Mouse (Mus musculus) NIH3T3 (cell line): ENCODE measurements around the gene Ifngr2.

Experiments
- DNase-seq: peaks from one replicate; pipeline ENCODE4 v3.0.0-alpha.2; 2012; ENCODE audit warnings: low read depth

Ifngr2 gene

DNA sequence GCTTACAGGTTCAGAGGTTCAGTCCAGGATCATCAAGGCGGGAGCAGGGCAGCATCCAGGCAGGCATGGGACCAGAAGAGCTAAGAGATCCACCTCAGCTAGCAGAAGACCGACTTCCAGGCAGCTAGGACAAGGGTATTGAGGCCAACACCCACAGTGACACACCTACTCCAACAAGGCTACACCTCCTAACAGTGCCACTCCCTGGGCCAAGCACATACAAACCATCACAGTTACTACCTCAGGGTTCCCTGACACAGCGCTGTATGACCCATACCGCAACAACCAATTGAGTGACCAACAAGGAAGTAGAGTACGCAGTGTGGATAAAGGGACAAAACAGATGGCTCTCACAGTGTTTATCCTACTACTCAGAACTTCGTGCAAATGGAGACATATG, 10.5 kb upstream of the Ifngr2 start:
- DNase-seq, result no peak

GRCm38 (mm10) chr16:91537065-91537464, 9.8 kb upstream of the Ifngr2 start:
- DNase-seq, result no peak

GRCm38 (mm10) chr16:91538051-91538450, 8.8 kb upstream of the Ifngr2 start:
- no peak for DNase-seq

- no peak for DNase-seq
Measured at GRCm38 (mm10) chr16:91538513-91538912, 8.4 kb upstream of the Ifngr2 start.

GRCm38 (mm10) chr16:91541573-91542081, 5.2 kb upstream of the Ifngr2 start:
- DNase-seq, result no peak

GRCm38 (mm10) chr16:91543619-91544018, 3.3 kb upstream of the Ifngr2 start:
- DNase-seq, result no peak

DNA sequence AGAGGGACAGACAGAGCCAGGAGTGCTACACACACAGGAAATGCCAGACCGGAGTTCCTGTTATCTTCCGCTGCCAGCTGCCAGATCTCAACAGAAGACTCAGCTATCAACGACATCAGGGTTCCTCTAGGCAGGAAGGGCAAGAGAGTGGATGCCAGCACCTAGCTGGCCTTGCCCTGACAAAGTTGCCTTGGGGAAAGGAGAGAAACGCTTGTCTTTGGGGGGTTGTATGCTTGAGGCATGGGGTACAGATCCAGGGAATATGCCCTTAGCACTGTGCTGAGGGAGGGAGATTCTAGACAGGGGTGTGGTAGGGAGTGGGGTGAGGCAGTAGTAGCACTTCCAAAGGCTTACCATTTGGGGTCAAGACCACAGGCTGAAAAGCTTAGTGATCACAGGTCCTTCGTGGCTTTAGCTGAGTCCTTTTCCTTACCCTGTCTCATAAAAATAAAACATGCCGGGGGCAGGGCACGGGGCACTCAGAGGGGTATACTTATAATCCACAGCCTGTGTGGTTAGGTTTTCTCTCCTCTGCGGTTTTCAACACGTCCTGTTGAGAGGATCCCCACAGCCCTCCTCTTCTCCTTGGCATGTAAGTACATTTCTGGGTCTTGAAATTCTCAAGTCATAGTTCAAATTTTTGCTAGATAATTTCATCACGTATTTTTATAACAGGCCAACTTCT, 1.1 kb upstream of the Ifngr2 start:
- DNase-seq, result no peak

- no peak for DNase-seq
Measured at GRCm38 (mm10) chr16:91546391-91546835, 459 bp upstream of the Ifngr2 start.

GRCm38 (mm10) chr16:91547974-91548373, 1.1 kb downstream of the Ifngr2 start:
- DNase-seq, result peak; percentile 25

DNA sequence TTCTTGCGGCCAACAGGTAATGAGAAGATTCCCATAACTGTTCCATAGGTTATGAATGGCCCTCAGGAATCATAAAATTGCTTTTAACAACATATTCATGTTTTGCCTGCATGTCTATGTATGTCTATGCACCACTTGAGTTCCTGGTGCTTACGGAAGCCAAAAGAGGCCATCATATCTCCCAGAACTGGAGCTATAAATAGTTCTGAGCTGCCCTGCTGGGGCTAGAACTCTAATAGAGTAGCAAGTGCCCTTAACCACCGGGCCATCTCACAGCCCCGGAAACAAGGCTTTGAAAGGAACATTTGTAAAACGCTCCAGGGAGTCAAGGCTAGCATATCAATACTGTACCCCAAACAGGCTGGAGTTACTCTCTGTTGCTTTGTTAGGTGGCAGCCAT, 1.7 kb downstream of the Ifngr2 start:
- DNase-seq, result peak; percentile 12

DNA sequence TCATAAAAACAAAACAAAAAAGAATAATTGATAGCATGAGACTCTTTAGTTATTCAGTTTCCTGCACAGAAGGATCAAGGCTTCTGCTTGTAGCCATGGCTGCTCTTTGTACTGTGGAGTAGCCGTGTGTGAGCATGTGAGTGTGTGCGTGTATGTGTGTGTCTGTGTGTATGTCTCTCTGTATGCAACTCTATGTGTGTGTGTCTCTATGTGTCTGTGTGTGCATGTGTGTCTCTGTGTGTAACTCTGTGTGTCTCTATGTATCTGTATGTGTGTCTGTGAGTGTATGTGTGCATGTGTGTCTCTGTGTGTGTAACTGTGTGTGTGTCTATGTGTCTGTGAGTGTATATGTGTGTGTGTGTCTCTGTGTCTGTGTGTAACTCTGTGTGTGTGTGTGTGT, 2.1 kb downstream of the Ifngr2 start:
- DNase-seq, result no peak

DNA sequence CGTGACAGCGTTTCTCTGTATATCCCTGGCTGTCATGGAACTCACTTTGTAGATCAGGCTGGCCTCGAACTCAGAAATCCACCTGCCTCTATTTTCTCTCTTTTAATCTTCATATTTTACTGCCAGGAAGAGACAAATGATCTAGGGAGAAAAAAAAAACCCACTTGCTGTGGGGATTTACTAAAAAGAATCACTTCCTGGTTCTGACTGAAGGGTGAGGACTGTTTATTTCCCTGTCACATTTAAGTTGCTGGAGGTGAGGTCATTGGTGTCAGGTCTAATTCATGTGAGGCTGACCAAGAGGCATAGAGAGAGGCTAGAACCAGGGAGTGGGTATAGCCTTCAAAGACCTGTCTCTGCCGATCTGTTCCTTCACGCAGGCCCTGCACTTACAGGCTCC, 2.7 kb downstream of the Ifngr2 start:
- no peak for DNase-seq

DNA sequence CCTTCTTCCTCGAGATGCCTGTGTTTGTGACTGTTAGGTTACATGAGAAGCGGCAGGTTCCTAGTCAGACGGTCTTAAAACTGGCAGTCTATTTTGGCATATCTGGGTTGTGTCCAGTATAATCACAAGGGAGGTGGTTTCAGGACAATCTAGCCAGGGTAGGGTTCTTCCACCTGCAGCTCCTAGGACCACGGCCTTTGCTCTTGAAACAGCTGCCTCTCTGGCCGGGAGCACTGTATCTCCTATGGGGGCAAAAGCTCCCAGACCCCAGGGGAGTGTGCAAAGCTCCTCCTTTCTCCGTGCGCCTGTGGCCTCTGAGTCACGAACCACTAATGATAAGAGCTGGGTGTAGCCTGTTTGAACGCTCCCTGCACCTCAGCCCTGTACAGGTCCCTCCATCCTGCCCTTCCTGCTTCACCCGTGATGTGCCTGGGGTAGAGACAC, 4.2 kb downstream of the Ifngr2 start:
- DNase-seq, result peak; percentile 40

GRCm38 (mm10) chr16:91552072-91552471, 5.2 kb downstream of the Ifngr2 start:
- no peak for DNase-seq

DNA sequence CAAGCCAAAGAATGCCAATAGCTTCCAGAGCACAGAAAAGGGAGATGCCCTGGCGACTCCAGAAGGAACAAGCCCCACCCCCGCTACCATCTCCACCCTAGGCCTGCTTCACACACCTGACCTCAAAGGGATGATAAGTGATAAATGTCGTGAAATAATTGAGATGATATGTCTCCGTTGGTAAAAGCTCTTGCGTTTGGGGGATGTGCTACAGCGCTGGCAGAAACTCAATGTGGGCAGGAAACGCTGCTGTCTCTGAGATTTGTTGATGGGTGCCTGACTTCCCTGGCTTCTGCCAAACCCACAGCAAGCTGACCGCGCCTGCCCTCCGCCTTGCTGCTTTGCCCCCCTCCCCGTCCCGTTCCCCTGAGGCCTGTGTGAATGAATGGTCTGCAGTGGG, 6.8 kb downstream of the Ifngr2 start:
- peak; percentile 71 for DNase-seq

DNA sequence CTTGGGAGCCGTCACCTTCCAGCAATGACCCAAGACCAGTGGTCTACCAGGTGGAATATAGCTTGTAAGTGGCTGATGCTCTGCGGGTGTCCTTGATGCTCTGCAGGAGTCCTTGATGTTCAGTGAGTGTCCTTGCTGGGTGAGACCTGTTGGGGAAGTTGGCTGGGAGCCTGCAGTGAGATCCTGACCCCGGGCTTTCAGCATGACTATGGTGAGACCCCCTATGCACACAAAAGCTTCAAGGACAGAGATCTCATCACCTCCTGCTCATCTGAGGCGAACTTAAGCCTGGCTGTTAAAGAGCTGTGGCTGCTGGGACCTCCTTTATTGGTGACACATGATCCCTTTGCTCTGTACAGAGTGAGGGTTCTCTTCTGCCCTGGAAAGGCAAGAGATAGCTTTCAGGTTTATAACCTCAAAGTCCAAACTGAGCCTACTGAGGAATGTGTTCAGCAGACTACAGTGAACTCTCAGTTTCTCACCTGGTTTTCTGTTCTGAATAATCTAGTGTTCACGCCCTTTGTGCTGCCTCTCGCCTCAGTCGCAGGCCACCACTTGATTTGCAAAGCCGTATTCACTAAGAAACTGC, 8.2 kb downstream of the Ifngr2 start:
- DNase-seq, result no peak

DNA sequence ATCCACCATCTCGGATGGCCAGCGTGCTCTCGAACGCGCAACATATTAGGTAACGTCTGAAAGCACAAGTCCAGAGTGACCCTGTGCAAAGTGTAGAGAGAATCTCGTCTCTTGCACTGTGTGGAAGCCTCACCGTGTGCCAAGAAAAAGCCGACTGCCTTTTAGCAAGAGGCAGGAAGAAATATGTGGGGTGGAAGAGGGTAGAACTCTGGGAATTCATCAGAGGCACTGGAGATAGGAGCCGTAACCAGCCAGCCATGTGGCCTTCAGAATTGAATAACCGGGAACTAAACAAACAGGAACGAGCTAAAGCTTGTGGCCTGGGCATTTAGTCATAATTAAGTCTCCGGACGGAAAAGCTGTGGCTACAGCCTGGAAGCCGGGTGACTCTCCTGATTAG, 9.8 kb downstream of the Ifngr2 start:
- peak; percentile 61 for DNase-seq

- DNase-seq, result peak; percentile 73
Measured at GRCm38 (mm10) chr16:91557214-91557613, 10.3 kb downstream of the Ifngr2 start.

GRCm38 (mm10) chr16:91557693-91558092, 10.8 kb downstream of the Ifngr2 start:
- peak; percentile 69 for DNase-seq

- DNase-seq, result no peak
Measured at GRCm38 (mm10) chr16:91561099-91561498, 14.2 kb downstream of the Ifngr2 start.

GRCm38 (mm10) chr16:91561541-91562457, 14.9 kb downstream of the Ifngr2 start:
- no peak for DNase-seq

- DNase-seq, result no peak
Measured at GRCm38 (mm10) chr16:91564580-91565291, 17.9 kb downstream of the Ifngr2 start.
